Mouse (Mus musculus): ENCODE measurements at regions not wholly inside any gene's neighbourhood (a gene's known extent, or its start where the extent isn't known, plus 50 kb on each side); places are given as distances from the start of the nearest gene placed in this dataset.

DNA sequence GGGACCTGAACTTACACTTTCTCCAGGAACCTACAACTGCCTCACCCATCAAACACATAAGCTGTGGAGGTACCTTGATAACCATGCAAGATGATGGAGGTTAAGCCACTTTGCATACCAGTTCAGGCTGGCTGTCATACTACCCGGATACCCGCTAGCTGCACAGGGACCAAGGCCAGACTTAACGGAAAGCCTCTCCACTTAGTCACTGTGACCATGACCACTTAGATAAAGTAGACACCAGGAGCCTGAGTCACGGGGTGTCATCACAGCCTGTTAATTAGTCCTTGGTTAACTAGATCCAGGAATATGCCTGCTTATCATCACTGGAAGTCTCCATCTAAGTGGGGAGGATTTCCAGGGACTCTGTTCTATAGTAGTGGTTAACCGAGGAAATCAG lies 124.7 kb downstream of the Aipl1 start:
- no peak for TF ChIP-seq CTCF (IDR thresholded peaks at IDR 0.05; ENCODE audit: low read depth, low read length)
- no peak for TF ChIP-seq POLR2AphosphoS5 (IDR thresholded peaks at IDR 0.05; ENCODE audit: insufficient replicate concordance, low read depth, low read length)
- TF ChIP-seq GATA2 (IDR thresholded peaks at IDR 0.05; ENCODE audit: borderline replicate concordance, low read depth, low read length), result no peak

All from G1E (cell line).